In genomic region chr16:14008081-14008480, GRCm38 (mm10) we compare ENCODE assay signal across 29 mouse cellular contexts. TPM values are rescaled to one million over a fixed set of nuclear protein-coding genes. Genes with fewer than 3 reads are reported as not detected.
"Had no signal": no experiment of that assay in that cellular context is flagged by ENCODE, and none has a peak within 500 bp of the region (broad histone marks: within the 10 kb centered on the region; RNA-seq: fewer than 3 reads in every experiment).

No protein-coding gene starts in this region.

- H3K9ac ChIP-seq: heart, embryonic 13.5 days; heart, embryonic 15.5 days; hindbrain, embryonic 13.5 days; hindbrain, embryonic 15.5 days; limb, embryonic 12.5 days; liver, embryonic 13.5 days; liver, embryonic 15.5 days; liver, postnatal 0 days had no signal

- H3K36me3 ChIP-seq: heart, embryonic 13.5 days; heart, embryonic 15.5 days; hindbrain, embryonic 15.5 days; limb, embryonic 10.5 days; limb, embryonic 12.5 days; liver, embryonic 13.5 days; liver, embryonic 15.5 days had no signal

- H3K4me1 ChIP-seq: hindbrain, embryonic 13.5 days; hindbrain, embryonic 15.5 days; limb, embryonic 10.5 days; limb, embryonic 12.5 days; liver, embryonic 15.5 days had no signal

- DNase-seq: gastrocnemius, adult 2 months; gastrocnemius, postnatal 10 days; gastrocnemius, postnatal 25 days; heart, adult 11 months; heart, adult 2 months; heart, postnatal 14 days; heart, postnatal 36 days; liver; liver, embryonic 13.5 days; liver, postnatal 0 days had no signal

- H3K27me3 ChIP-seq: heart, embryonic 13.5 days; heart, embryonic 15.5 days; hindbrain, embryonic 13.5 days; hindbrain, embryonic 15.5 days; limb, embryonic 12.5 days; liver, embryonic 13.5 days; liver, embryonic 15.5 days had no signal

- H3K9me3 ChIP-seq: heart, embryonic 13.5 days; heart, embryonic 15.5 days; hindbrain, embryonic 13.5 days; hindbrain, embryonic 15.5 days; limb, embryonic 10.5 days; limb, embryonic 12.5 days; liver, embryonic 13.5 days; liver, embryonic 15.5 days had no signal

- ATAC-seq: forebrain, embryonic 16.5 days; hindbrain, postnatal 0 days; intestine, embryonic 16.5 days; liver, postnatal 0 days had no signal

- H3K4me2 ChIP-seq: heart, embryonic 11.5 days; heart, embryonic 13.5 days; heart, embryonic 15.5 days; hindbrain, embryonic 13.5 days; hindbrain, embryonic 15.5 days; limb, embryonic 12.5 days; liver, embryonic 11.5 days; liver, embryonic 13.5 days; liver, embryonic 15.5 days had no signal

- H3K4me3 ChIP-seq: gastrocnemius, adult 2 months; heart, adult 2 months; heart, embryonic 13.5 days; heart, embryonic 15.5 days; hindbrain, embryonic 13.5 days; hindbrain, embryonic 15.5 days; layer of hippocampus, adult 2 months; left cerebral cortex, adult 2 months; limb, embryonic 10.5 days; limb, embryonic 12.5 days; liver, embryonic 13.5 days; liver, embryonic 15.5 days had no signal

- H3K27ac ChIP-seq: gastrocnemius, adult 2 months; heart, adult 2 months; heart, embryonic 13.5 days; heart, embryonic 15.5 days; hindbrain, embryonic 13.5 days; hindbrain, embryonic 15.5 days; hindbrain, postnatal 0 days; kidney, postnatal 0 days; layer of hippocampus, adult 2 months; left cerebral cortex, adult 2 months; limb, embryonic 10.5 days; limb, embryonic 12.5 days; liver, embryonic 13.5 days; liver, embryonic 15.5 days had no signal

RNA-seq across cellular contexts. Expression of gene Ifitm7, which starts 21.4 kb away (rescaled TPM):
- total RNA-seq: gastrocnemius, adult 2 months; gastrocnemius, postnatal 10 days; gastrocnemius, postnatal 25 days; heart, adult 2 months; heart, postnatal 14 days; heart, postnatal 36 days had no signal
- polyA plus RNA-seq: heart, adult 2 months; heart, embryonic 11.5 days; heart, embryonic 13.5 days; heart, embryonic 15.5 days; heart, postnatal 0 days; intestine, embryonic 14.5 days; intestine, embryonic 16.5 days; liver, embryonic 11.5 days; liver, embryonic 13.5 days; liver, embryonic 15.5 days had no signal

RNA-seq across cellular contexts. Expression of gene 2900011O08Rik, which starts 21.7 kb away (rescaled TPM):
- total RNA-seq: gastrocnemius, adult 2 months; gastrocnemius, postnatal 25 days; heart, adult 2 months; heart, postnatal 14 days; heart, postnatal 36 days; hematopoietic stem cell, adult 5-6 weeks had no signal
- polyA plus RNA-seq: gonadal fat pad, adult 2 months; liver, postnatal 0 days had no signal
